Mouse (Mus musculus): Measurements from ENCODE around the gene Aldh16a1.

GRCm38 (mm10) chr7:45193871-45194785 is 39.7 kb upstream of the Aldh16a1 start:
- TF ChIP-seq POLR2A (IDR thresholded peaks at IDR 0.05; ENCODE audit: control insufficient read depth, low read depth, low read length) (no peak), CTCF (IDR thresholded peaks at IDR 0.05; ENCODE audit: control insufficient read depth, insufficient read depth, insufficient replicate concordance, low read depth, low read length) (no peak)
